In genomic region chr11:55810685-55811084, GRCm38 (mm10) we compare ENCODE assay signal across 14 mouse cellular contexts.
DNase-seq lines count a peak whose midpoint lies in the region; ATAC-seq and TF ChIP-seq lines count a peak whose summit lies in the region.
"Had no signal": no experiment of that assay in that cellular context is flagged by ENCODE, and none has a peak within 500 bp of the region (broad histone marks: within the 10 kb centered on the region; RNA-seq: fewer than 3 reads in every experiment).

No protein-coding gene starts in this region.

- no peaks in the 10 kb centered on the region for H3K36me3 ChIP-seq in kidney, postnatal 0 days (ENCODE audit: insufficient read depth, low read length)
- no peaks in the 10 kb centered on the region for H3K36me3 ChIP-seq in limb, embryonic 10.5 days
- H3K36me3 ChIP-seq: limb, embryonic 13.5 days had no signal

- peak; percentile 35 for DNase-seq in kidney, postnatal 0 days (ENCODE audit: low spot score)
- no peak for DNase-seq in kidney, adult 9 months
- DNase-seq in ES-CJ7 (ENCODE audit: low read depth, low spot score) (peak; percentile 41), R1 (ENCODE audit: low read depth, low spot score) (peak; percentile 61)
- DNase-seq in limb, embryonic 10.5 days (ENCODE audit: low spot score): peak; percentile 49
- no peak for DNase-seq in urinary bladder, postnatal 25 days (ENCODE audit: low spot score)
- DNase-seq: cerebellum, adult 11-12 months; heart, postnatal 14 days; kidney, postnatal 25 days; lung, adult 18-20 months; right cerebral cortex, postnatal 4 days; thymus, adult 2 months had no signal

- H3K27ac ChIP-seq in kidney, postnatal 0 days: no peak overlapping the region
- H3K27ac ChIP-seq in limb, embryonic 10.5 days: no peak overlapping the region
- H3K27ac ChIP-seq: limb, embryonic 13.5 days had no signal

- H3K4me3 ChIP-seq in kidney, postnatal 0 days (replicated peaks; ENCODE audit: low read depth, low read length): no peak overlapping the region
- no peak overlapping the region for H3K4me3 ChIP-seq in limb, embryonic 10.5 days
- H3K4me3 ChIP-seq: limb, embryonic 13.5 days had no signal

- H3K27me3 ChIP-seq in kidney, postnatal 0 days (ENCODE audit: insufficient read depth, low read length): no peaks in the 10 kb centered on the region
- H3K27me3 ChIP-seq in limb, embryonic 10.5 days (ENCODE audit: low read depth, poor library complexity, severe bottlenecking): no peaks in the 10 kb centered on the region
- H3K27me3 ChIP-seq: limb, embryonic 13.5 days had no signal

- no peak overlapping the region for H3K9ac ChIP-seq in kidney, postnatal 0 days (ENCODE audit: low read depth, low read length)
- H3K9ac ChIP-seq: limb, embryonic 13.5 days had no signal

- ATAC-seq in kidney, postnatal 0 days (replicated peaks; ENCODE audit: low FRiP score, low read depth): no peak
- ATAC-seq in erythroblast, adult 5-6 weeks (replicated peaks; ENCODE audit: low FRiP score, poor library complexity, severe bottlenecking): no peak

- H3K9me3 ChIP-seq in kidney, postnatal 0 days (replicated peaks; ENCODE audit: low read length): no peaks in the 10 kb centered on the region
- no peaks in the 10 kb centered on the region for H3K9me3 ChIP-seq in limb, embryonic 10.5 days (replicated peaks)
- H3K9me3 ChIP-seq: limb, embryonic 13.5 days had no signal

- TF ChIP-seq CTCF in kidney, postnatal 0 days (IDR thresholded peaks at IDR 0.05; ENCODE audit: low read depth): no peak

- no peaks in the 10 kb centered on the region for H3K4me1 ChIP-seq in kidney, postnatal 0 days (replicated peaks; ENCODE audit: insufficient read depth, low read length)
- no peaks in the 10 kb centered on the region for H3K4me1 ChIP-seq in limb, embryonic 10.5 days
- H3K4me1 ChIP-seq: limb, embryonic 13.5 days had no signal

- no peak overlapping the region for H3K4me2 ChIP-seq in kidney, postnatal 0 days (ENCODE audit: low read length)
- H3K4me2 ChIP-seq: limb, embryonic 13.5 days had no signal

- 82% methylated on average over 3 of the region's 3 CpGs for WGBS in kidney, postnatal 0 days
- WGBS in limb, embryonic 10.5 days: 93% methylated on average over 3 of the region's 3 CpGs

Comparison
In these comparisons a context has a peak if more than half of its experiments do, and no peak if none do; other contexts are left out.
1. DNase-seq: peak in kidney, postnatal 0 days (single experiment), ES-CJ7 (single experiment), R1 (single experiment) and limb, embryonic 10.5 days (single experiment); none in kidney, adult 9 months (single experiment) and urinary bladder, postnatal 25 days (single experiment).